Mouse (Mus musculus) gastrocnemius, postnatal 4 days (tissue): ENCODE data around the gene Amy2a2. TPM values are rescaled to one million over a fixed set of nuclear protein-coding genes. Genes with fewer than 3 reads are reported as not detected.
"Not testable (repeated sequence)": the region's sequence is repeated elsewhere in the genome, so short reads cannot be mapped to it uniquely, and the experiment has no call there.

Source experiments
- DNase-seq, 2 experiments: peaks; one replicate each; pipeline ENCODE4 v3.0.0; 2021 to 2022; ENCODE audit warnings: low spot score in 2 of 2, mixed read lengths in 2 of 2
- long read RNA-seq, 2 experiments: library from polyadenylated mRNA; stranded (forward); transcript quantifications; one replicate each; pipeline ENCODE4 v2.0.0; 2021
- total RNA-seq, 2 experiments: library from RNA; stranded (reverse); gene quantifications; 2 replicates each; pipeline ENCODE4 v1.2.3; 2021

The Amy2a2 gene
- total RNA-seq, result not detected
- long read RNA-seq, experiment 1, result 0 reads
- long read RNA-seq, experiment 2, result 0 reads

GRCm38 (mm10) chr3:113356558-113356957, at the start of gene Amy2a2:
Gene Amy2a2 (minus strand): TSS chr3:113356658.
- not testable (repeated sequence) for DNase-seq

- not testable (repeated sequence) for DNase-seq
Observed at GRCm38 (mm10) chr3:113345484-113345883, 11.0 kb downstream of the Amy2a2 start.

GRCm38 (mm10) chr3:113323952-113324351, 32.5 kb downstream of the Amy2a2 start, which contains the start of gene Amy2a3:
Gene Amy2a3 (minus strand): TSS chr3:113324052.
- DNase-seq, result not testable (repeated sequence)

GRCm38 (mm10) chr3:113312937-113313336, 43.5 kb downstream of the Amy2a2 start:
- not testable (repeated sequence) for DNase-seq

Other genes starting within 250 kb of the Amy2a2 start
- not detected for gene Amy2a5, start 97.8 kb downstream of the Amy2a2 start, total RNA-seq
- not detected for gene Amy2a4, start 65.2 kb downstream of the Amy2a2 start, total RNA-seq
- gene Amy2a3, start 32.6 kb downstream of the Amy2a2 start, total RNA-seq, result not detected
- not detected for gene Amy2a1, start 175.8 kb upstream of the Amy2a2 start, total RNA-seq